Mouse (Mus musculus): Measurements from ENCODE around the gene Gm45521. TPM values are rescaled to one million over a fixed set of nuclear protein-coding genes. Genes with fewer than 3 reads are reported as not detected.
"Not testable (repeated sequence)": the region's sequence is repeated elsewhere in the genome, so short reads cannot be mapped to it uniquely, and the experiment has no call there.

The Gm45521 gene
- polyA plus RNA-seq, 1 experiment: not detected

DNA sequence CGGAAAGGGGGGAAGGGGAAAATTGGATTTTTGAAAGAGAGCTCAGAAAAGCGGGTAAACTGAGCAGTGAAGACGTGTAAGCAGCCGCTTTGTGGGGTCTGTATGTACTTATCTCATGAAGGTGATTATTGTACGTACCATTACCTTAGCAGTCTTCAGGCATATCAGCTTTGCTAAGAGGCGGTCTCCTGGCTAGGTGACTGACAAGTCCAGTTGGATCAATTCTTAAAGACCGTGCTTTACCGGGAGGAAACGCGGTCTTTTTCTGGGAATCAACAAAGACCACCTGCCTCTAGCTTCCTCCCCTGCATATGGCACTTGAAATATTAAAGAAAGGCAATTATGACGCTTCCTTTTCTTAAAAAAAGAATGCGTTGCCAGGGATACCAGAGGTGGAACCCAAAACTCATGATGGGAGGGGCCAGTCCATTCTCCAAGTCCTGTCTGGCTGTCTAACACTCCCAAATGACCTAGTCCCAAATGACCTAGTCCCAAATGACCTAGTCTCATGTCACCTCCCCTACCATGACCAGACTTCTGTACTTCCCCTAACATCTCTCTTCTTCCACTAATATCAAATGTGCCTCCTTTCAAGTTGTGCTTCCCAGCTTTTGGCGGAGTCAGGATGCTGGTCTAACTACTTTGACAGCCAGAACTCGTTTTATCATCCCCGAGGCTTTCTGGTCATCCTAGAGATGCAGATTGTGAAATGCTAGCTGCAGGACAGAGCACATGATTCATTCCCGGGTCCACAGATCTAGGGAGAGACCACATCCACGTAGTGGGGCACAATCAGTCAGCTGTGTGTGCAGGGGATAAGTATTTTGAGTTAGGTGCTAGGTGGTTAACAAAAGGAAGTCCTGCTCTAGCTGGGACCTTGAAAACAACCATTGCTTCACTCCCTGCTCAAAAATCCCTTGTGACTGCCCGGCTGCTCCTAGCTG is 46.9 kb downstream of the Gm45521 start:
- H3K27ac ChIP-seq (ENCODE audit: insufficient read depth, low read length): no peak overlapping the region

DNA sequence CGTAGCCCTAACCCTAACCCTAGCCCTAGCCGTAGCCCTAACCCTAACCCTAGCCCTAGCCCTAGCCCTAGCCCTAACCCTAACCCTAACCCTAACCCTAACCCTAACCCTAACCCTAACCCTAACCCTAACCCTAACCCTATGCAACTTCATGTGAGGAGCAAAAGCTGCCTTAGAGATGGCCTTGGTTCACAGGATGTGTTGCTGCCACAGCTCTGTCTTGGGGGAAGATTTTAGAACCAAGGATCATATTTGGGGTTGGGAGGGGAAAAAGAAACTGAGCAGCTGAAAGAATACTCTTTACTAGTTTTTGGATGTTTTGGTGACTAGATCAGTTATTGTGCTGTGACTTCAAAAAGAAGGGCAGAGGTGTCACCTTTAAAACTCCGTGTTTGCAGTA is 49.0 kb downstream of the Gm45521 start:
- H3K27ac ChIP-seq (ENCODE audit: insufficient read depth, low read length); H3K4me3 ChIP-seq (ENCODE audit: insufficient read depth, low read length): not testable (repeated sequence)
- H3K4me1 ChIP-seq (ENCODE audit: control insufficient read depth, insufficient read depth, low read length): peaks cover 17% of the 10 kb centered on the region

More for the DNA sequence above, 46.9 kb downstream of the Gm45521 start:
- TF ChIP-seq CTCF (IDR thresholded peaks at IDR 0.05; ENCODE audit: extremely low read depth, insufficient read depth, low read length): no peak
- no peak for TF ChIP-seq POLR2A (IDR thresholded peaks at IDR 0.05; ENCODE audit: extremely low read depth, insufficient read depth, low read length)
- peak overlapping the region; percentile 84 for H3K4me3 ChIP-seq (ENCODE audit: insufficient read depth, low read length)
- H3K4me1 ChIP-seq (ENCODE audit: control insufficient read depth, insufficient read depth, low read length): peaks cover 19% of the 10 kb centered on the region

DNA sequence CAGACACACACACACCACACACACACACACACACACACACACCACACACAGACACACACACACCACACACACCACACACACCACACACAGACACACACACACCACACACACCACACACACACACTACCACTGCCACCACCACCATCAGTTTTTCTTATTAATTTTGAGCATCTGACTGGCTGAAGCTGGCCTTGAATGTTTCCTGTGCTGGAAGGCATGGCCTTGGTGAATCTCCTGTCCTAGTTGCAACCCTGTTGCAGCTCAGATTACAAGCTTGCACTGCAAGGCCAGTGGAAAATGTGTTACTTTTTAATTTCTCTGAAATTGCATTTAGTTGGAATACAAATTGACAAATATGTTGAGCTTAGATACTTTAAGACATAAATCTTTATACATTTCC is 50.0 kb downstream of the Gm45521 start:
- TF ChIP-seq POLR2A (IDR thresholded peaks at IDR 0.05; ENCODE audit: extremely low read depth, insufficient read depth, low read length): no peak
- no peak for TF ChIP-seq CTCF (IDR thresholded peaks at IDR 0.05; ENCODE audit: extremely low read depth, insufficient read depth, low read length)
- no peak overlapping the region for H3K4me3 ChIP-seq (ENCODE audit: insufficient read depth, low read length)
- peaks cover 15% of the 10 kb centered on the region for H3K4me1 ChIP-seq (ENCODE audit: control insufficient read depth, insufficient read depth, low read length)
- no peak overlapping the region for H3K27ac ChIP-seq (ENCODE audit: insufficient read depth, low read length)

DNA sequence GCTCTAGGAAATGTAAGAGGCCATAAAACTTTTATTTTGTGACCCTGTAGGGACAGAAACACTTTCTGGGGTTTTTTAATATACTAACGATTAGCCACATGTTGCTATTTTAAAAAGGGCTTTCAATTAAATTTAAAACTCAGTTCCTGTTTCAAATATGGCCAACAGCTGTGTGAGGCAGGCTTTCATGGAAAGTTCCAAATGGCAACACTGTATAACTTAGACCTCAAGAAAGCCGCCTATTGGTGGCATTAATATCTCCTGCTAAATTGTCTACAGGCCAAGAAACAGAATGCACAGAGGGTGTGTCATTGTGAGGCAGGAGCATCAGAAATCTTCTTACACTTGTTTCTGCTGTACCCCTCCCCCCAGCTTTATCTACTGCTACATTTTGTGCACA is 50.4 kb downstream of the Gm45521 start:
- H3K27ac ChIP-seq (ENCODE audit: insufficient read depth, low read length): no peak overlapping the region
- TF ChIP-seq CTCF (IDR thresholded peaks at IDR 0.05; ENCODE audit: extremely low read depth, insufficient read depth, low read length): no peak
- TF ChIP-seq POLR2A (IDR thresholded peaks at IDR 0.05; ENCODE audit: extremely low read depth, insufficient read depth, low read length): no peak
- H3K4me3 ChIP-seq (ENCODE audit: insufficient read depth, low read length): no peak overlapping the region
- peaks cover 15% of the 10 kb centered on the region for H3K4me1 ChIP-seq (ENCODE audit: control insufficient read depth, insufficient read depth, low read length)

DNA sequence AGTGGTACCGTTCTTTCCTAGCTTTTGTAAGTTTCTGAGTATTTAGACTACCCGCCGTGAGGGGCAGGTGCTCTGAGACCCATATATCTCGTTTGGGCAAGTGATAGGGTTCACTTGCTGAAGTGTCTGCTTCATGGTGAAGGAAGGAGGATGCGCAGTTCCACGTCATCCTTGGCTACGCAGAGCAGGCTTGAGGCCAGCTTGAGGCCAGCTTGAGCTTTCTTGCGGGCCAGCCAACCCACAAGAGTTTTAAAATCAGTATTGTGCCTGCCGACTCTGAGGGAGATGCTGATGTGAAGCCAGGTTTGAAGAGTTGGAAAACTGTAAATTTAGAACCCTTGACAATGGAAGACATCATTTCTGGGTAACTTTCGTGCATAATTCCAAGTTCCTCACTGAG is 50.8 kb downstream of the Gm45521 start:
- no peak overlapping the region for H3K27ac ChIP-seq (ENCODE audit: insufficient read depth, low read length)
- no peak overlapping the region for H3K4me3 ChIP-seq (ENCODE audit: insufficient read depth, low read length)
- peaks cover 15% of the 10 kb centered on the region for H3K4me1 ChIP-seq (ENCODE audit: control insufficient read depth, insufficient read depth, low read length)
- TF ChIP-seq CTCF (IDR thresholded peaks at IDR 0.05; ENCODE audit: extremely low read depth, insufficient read depth, low read length): no peak
- no peak; the same call in 1 of the 2 replicates for TF ChIP-seq POLR2A (IDR thresholded peaks at IDR 0.05; ENCODE audit: extremely low read depth, insufficient read depth, low read length)

Other genes starting within 250 kb of the Gm45521 start
- gene Gm26661, start 165.7 kb upstream of the Gm45521 start, polyA plus RNA-seq (2012; rRNA removed): not detected in 2 replicates
- 35.4 and 36.0 TPM in 2 replicates for gene Flnb, start 139.3 kb upstream of the Gm45521 start, polyA plus RNA-seq (2012; rRNA removed)
- 0.02 and 0.04 TPM in 2 replicates for gene Dnase1l3, start 37.3 kb downstream of the Gm45521 start, polyA plus RNA-seq (2012; rRNA removed)
- gene Abhd6, start 45.6 kb downstream of the Gm45521 start, polyA plus RNA-seq (2012; rRNA removed): 53.3 and 55.5 TPM in 2 replicates
- gene Rpp14, start 123.1 kb downstream of the Gm45521 start, polyA plus RNA-seq (2012; rRNA removed): 30.9 and 32.3 TPM in 2 replicates
- 39.4 and 41.6 TPM in 2 replicates for gene Pxk, start 140.9 kb downstream of the Gm45521 start, polyA plus RNA-seq (2012; rRNA removed)
- gene Pdhb, start 215.7 kb downstream of the Gm45521 start, polyA plus RNA-seq (2012; rRNA removed): 198 and 200 TPM in 2 replicates